Mouse (Mus musculus): ENCODE results near the gene Cbr2.
"Not testable (repeated sequence)": the region's sequence is repeated elsewhere in the genome, so short reads cannot be mapped to it uniquely, and the experiment has no call there.

The Cbr2 gene

DNA sequence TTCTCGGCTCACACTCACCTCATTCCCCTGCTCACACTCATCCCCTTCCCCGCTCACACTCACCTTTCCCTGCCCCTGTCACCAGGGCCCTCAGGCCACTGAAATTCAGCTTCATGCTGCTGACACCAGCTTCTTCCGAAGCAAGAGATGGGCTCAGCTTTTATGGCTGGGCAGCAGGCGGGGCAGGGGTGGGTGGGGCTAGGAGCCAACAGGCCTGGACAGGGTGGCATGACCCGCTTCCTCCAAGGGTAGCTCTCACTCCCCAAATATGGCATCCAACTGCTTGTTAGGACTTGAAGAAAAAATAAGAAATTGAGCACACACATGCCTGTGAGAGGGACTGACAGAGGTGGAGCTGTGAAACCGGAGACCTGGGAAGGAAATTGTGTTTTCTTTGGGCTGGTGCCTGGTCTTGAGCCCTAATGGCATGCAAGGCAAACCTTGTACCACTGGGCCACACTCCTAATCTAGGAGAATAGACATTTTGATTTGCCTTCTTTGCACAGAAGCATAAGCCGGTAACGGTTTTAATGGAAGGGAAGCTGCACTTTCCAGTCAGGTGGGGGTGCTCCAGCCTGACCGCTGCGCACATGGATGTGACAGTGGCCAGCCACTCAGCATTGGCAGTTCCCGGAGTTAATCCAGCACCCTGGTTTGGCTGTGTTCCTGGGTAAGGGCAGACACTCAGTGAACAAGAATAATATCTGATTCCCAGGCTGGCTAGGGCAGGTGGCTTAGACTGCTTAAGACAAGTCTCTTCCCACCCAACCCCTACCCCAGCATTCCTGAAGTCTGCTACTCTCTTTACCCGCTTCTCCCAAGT is at the start of gene Cbr2:
Cbr2 (minus strand) TSS at position 257 of the 823 bp plus-strand sequence.
- no peak for DNase-seq (ENCODE audit: low read depth)

DNA sequence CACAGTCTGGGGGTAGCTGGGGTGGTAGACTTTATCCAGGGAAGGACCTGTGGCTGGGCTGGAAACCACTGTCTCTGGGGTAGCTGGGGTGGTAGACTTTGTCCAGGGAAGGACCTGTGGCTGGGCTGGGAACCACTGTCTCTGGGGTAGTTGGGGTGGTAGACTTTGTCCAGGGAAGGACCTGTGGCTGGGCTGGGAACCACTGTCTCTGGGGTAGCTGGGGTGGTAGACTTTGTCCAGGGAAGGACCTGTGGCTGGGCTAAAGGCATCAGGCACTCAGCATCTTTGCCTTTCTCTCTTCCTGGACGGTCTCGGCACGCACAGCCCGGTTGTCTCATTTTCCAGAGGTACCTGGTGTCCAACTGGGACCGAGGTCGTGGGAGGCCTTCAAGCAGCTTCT is 49.4 kb upstream of the Cbr2 start:
- not testable (repeated sequence) for DNase-seq (ENCODE audit: low read depth)

DNA sequence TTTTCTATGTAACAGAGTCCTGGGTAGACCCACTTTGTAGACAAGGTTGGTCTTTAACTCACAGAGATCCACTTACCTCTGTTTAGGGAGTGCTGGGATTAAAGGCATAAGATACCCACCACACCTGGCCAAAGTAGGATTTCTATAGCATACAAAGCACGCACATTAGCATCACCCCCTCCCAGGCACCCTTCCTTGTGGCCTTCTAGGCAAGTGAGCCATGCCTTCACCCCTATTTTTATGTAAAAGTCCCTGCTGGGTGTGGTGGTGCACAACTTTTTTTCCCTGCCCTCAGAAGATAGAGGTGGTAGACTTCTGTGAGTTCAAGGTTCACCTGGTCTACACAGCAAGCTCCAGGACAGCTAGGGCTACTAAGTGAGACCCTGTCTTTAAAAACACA is 48.0 kb upstream of the Cbr2 start:
- no peak for DNase-seq (ENCODE audit: low read depth)

DNA sequence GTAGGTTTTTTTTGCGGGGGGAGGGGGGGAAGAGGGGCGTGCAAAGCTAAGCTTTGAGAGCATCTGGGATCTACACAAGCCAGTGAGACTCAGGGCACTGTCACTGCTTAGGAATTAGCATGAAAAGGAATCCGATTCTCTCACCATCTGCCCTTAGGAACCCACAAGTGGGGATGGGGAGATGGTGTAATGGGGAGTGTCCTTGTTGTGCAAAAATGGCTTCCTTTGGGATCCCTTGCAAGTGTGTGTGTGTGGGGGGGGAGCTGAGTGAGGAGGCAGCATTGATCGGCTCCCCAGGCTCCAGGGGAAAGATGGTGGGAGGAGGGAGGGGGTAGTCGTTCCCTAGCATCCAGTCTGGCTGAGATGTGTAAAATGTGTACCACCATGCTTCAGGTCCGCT is 45.2 kb upstream of the Cbr2 start:
- no peak for DNase-seq (ENCODE audit: low read depth)

DNA sequence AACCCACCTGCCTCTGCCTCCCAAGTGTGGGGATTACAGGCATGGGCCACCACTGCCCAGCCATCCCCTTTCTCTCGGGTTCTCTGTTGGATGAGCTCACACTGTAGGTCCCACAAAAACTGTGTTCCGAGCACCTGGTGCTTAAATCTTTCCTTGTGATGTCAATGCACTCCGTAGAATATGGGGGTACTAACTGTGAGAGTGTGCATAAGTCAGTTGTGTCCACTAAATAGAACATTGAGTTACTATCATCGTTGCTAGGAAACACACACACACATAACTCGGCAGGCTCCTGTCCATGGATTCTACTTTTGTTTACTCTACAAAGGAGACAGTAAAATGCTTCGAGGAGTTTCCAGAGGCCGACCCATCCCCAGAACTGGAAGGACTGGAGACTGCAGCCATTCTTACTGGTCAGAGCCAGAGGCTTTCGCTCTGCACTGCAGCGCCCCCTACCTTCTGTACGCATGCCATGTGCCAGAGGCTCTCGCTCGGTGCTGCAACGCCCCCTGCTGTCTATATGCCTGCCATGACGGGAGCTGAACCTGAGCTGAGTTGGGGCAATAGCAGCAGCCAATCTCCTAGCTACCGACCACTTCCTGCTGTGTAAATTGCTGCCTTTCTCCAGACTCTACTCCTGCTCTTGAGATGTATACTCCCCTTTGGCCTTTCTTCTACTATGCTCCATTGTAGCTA is 44.0 kb upstream of the Cbr2 start:
- DNase-seq (ENCODE audit: low read depth): peak; percentile 95

DNA sequence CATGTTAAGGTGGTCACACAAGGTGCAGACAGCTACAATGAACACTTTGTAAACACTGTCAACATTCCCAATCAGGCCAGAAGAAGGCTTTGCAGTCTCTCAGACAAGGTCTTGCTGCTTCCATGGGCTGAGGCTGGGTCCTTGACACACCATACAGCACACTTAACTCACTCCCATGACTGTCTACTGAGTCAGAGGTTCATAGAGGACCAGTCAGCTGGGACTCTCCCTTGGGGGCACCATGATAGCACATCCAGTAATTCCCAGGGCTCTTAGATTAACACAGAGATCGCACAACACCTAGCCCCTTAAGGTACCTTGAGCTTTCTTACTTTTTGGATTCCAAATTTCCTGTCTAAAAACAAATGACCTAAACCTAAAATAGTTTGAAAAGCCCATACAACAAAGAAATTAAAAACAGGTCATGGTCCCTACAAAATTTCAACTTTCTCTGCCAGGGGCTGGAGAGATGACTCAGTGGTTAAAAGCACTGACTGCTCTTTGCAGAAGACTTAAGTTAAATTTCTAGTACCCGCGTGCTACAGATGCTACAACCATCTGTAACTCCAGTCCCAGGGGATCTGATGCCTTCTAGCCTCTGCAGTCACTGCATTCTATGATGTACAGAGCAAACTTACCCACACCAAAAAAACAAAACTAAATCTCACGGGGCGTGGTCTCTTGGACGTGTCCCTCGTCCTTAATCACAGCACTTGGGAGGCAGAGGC is 41.7 kb upstream of the Cbr2 start:
- no peak for DNase-seq (ENCODE audit: low read depth)

DNA sequence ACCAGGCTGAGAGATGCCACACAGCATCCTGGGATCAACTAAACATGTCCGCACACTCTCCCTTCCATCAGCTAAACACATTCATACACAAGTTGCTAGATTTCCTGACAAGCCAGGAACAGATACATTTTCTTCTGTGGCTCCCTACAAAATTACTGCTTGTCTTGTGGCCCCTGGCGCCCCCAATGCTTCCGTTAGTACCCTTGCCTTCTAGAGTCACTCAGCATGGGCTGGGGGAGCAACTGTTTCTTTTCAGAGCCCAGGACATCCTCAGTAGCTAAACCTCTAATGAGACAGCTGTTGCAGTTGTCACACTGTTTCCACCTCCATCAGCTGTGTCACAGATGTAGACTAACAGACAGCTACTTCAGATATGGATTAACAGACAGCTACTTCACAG is 40.8 kb upstream of the Cbr2 start:
- DNase-seq (ENCODE audit: low read depth): no peak

DNA sequence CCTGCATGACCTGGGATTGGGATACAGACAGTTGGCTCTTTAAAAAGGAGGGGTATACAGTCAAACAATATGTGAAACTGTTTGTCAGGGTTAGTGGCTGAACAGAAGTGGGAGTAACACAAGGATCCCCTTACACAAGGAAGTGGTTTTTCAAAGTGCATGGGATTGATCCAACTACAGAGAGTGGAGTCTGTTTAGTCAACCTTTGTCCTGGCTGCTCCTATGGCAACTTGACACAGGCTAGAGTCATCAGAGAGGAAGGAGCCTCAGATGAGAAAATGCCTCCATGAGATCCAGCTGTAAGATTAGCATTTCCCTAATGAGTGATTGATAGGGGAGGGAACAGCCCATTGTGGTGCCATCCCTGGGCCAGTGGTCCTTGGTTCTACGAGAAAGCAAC is 36.3 kb upstream of the Cbr2 start:
- DNase-seq (ENCODE audit: low read depth): no peak

DNA sequence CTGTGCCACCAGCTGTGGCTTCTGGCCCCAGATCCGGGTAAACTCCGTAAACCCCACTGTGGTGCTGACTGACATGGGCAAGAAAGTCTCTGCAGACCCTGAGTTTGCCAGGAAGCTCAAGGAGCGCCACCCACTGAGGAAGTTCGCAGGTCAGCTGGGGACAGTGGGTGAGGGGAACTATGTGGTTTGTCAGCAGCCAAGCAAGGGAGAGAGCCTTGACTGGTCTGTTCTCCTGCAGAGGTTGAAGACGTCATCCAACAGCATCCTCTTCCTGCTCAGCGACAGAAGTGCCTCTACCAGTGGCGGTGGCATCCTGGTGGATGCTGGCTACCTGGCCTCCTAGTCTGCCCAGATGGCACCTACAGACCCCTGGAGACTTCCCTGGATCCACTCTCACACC is 35.1 kb upstream of the Cbr2 start:
- DNase-seq (ENCODE audit: low read depth): peak; percentile 29

DNA sequence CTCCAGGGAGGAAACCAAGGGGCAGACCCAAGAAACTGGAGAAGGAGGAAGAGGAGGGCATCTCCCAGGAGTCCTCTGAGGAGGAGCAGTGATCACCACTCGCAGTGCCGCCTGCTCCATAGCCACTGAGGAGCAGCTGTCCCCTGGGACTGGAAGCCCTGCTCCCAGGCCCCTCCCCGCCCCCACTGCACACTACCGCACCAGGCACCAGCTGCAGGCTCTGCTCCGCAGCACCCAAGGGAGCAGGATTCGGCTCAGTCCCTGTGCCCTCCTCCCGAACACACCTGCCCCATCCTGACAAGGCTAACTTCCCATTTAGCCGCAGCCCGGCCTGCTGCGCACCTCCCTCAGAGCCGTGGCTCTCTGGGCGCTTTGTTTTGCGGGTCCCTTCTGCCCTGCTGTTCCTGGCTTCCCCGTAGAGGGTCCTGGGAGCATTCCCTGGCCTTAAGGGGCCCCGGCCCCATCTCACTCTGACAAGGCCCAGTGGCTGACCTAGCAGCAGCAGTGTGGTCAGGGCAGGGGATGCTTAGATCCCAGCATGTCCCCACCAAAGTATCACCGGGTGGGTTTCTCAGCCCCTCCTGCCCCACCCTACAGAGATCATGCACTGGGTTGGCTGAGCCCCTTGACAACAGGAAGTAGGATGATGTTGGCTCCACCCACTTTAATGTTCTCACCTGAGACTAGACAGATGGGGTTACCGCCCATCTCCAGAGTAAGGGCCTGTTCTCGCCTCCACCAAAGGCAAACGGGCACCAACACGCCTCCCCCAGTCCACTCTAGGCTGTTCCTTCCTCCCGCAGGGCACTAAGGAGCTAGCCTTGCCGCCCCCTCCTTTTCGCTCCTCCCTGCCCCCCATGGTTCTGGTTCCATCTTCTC is 31.4 kb upstream of the Cbr2 start:
- DNase-seq (ENCODE audit: low read depth): not testable (repeated sequence)

DNA sequence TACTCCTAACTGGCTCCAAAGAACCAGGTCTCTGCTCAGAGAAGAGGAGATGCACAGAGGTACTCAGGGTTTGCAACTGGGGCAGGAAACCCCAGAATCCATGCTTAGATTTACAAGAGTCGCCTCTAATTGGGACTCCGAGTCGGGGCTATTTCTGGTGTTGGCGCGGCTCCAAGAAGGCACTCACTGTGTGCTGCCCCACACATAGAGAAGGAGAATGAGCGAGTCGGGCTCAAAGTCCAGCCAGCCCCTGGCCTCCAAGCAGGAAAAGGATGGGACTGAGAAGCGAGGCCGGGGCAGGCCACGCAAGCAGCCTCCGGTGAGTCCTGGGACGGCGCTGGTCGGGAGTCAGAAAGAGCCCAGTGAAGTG is 30.7 kb upstream of the Cbr2 start, which contains the start of gene Hmga1b:
Hmga1b (plus strand) TSS at position 123 of the 370 bp plus-strand sequence.
- DNase-seq (ENCODE audit: low read depth): not testable (repeated sequence)

DNA sequence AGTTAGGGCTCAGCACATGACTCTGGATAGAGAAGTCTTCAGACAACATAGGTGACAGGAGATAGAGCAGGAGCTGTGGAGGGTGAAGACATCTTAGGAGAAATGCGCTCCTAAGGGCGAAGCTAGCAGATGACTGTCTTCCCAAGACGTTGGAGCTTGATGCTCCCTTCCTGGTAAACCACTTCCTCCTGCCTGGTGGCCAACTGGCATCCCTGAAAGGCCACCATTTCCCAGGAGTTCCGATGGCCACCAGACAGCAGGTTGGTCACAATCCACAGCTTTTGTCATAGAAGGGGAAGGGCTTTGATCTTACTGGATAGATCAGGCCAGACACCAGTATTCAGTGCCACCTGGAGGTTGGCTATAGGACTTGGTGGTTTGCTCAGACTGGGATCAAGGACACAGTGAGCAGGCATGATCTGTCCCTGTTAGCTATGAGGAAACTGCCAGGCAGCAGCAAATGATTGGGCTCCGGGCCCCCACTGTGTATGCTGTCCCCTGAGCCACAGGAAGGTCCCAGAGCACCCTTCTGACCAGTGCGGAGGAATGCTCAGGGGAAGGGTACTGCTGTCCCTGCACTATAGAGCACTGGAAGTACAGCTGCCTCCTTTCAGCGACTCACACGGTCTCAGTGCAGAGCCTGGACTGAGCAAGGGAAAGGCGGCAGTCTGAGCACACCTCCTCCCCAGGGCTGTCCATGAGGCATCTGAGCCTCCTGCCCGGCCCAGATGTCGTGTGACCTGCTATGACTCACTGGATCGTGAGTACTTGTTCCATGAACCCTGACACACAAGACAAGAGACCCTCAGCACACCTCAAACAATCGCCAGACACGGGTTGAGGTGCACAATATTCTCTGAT is 30.1 kb upstream of the Cbr2 start:
- no peak for DNase-seq (ENCODE audit: low read depth)

DNA sequence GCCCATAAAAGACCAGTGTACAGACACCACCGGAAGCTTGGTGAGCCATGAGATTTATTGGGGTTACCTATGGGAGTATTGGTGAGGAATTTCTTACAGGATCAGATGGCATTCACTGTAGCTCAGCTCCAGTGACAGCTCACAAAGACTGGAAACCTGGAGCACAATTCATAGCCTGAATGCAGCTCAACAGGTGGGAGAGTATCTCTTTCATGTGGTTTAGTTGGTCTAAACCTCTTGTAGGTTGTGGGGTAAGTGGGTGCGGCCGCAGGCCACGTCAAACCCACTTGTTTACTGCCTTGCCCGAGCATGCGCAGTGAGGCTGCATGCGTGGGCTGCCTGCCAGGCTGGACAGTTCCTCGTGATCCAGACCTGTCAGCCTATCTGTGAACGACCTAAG is 28.3 kb upstream of the Cbr2 start:
- no peak for DNase-seq (ENCODE audit: low read depth)

DNA sequence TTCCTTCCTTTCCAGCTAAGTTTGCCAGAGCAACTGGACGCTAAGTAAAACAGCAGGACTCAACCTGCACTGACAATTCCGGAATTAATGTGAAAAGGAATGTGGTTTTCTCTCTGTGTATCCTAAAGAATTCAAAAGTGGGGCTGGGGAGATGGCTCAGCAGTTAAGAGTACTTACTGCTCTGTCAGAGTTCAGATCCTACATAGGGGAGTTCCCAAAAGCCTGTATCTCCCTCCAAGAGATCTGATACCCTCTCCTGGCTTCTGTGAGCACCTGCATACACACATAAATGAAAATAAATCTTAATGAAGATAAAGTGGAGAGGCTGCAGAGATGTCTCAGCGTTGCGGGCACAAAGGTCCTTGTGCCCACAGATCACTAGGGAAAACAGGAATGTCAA is 19.7 kb upstream of the Cbr2 start:
- DNase-seq (ENCODE audit: low read depth): no peak

DNA sequence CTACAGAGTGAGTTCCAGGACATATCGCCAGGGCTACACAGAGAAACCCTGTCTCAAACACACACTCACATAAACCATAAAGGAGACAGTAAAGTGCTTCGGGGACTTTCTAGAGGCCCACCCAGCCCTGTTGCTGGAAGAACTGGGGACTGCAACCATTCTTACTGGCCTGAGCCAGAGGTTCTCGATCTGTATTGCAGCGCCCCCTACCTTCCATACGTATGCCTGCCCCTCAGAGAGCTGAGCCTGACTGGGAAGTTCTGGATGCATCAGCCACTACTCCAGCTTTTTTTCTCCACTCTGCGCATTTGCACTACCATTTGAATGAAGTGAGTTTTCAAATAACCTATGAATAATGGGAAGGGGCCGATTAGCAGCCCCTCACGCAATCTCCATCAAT is 17.5 kb upstream of the Cbr2 start:
- DNase-seq (ENCODE audit: low read depth): peak; percentile 70

DNA sequence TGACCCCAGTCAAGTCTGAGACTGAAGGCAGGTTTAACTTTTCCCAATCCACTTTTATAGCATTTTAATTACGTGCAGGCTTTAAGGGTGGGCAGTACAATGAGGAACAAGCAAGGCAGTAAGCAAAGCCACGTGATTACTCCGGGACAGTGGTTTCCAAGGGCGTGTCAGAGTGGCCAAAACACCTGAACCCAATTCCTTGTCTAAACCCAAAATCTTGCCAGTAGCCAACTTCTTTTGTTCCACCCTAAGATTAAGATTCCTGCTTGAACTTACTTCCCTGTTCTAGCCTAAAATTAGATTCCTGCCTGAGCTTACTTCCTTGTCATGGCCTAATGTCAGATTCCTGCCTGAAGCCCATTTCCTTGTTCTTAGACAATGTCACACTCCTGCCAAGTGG is 16.1 kb upstream of the Cbr2 start:
- DNase-seq (ENCODE audit: low read depth): no peak

DNA sequence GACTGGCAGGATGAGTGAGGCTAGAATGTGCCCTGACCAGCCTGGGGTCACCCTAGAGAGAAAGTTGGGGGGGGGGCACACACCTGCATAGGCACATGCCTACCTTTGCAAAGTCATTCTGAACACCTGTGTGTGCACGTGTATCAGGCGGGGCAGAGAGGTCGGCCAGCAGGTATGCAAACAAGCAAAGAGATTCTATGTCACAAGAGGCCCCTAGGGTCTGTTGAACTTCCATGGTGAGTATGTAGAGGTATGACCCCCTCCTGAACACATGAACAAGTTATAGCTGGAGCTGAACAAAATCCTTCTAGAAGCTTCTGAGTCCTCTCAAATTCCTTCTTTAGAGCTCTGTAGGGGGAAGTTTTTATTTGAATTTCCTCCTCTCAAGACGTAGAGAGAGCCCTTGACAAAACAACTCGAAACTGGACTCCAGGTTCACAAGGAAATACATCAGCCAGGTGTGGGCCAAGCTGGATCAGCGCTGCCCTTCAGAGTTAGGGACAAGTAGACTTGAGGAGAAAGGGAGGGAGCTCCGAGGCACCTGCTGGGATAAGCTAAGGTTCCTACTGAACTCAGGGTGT is 12.3 kb upstream of the Cbr2 start:
- no peak for DNase-seq (ENCODE audit: low read depth)

DNA sequence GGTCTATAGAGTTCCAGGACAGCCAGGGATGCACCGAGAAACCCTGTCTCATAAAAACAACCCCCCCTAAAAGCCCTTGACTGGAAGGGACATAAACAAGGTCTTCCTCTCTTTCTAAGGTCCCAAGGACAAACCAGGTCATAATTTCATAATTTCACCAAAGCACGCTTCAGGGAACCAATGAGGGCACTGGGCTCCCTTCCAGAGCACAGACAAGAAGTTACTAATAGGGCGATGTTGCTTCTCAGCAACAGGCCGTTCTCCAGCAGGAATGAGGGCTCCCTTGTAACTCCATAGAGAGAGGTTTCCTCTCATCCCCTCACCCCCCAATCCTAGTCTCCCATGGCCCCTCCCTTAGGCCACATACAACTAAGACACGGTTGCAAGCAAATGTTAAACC is 9.1 kb upstream of the Cbr2 start:
- DNase-seq (ENCODE audit: low read depth): no peak

DNA sequence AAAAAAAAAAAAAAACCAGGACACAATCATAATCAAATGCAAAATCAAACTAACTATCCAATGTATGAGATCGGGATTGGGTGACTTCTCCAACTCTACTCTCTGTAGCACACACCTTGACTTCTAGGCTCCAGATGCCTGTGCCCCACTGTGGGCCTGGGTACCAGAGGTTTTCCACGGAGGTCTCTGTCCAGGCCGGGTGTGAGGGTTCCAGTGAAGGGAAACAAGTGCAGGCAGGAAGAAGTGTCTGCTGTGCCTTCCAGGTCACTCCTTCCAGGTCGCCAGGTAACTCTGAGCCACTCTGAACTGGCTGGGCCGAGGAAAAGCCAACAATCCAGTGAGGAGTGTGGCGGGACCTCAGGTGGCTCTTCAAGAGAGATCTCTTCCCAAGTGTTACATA is 4.5 kb upstream of the Cbr2 start:
- no peak for DNase-seq (ENCODE audit: low read depth)

DNA sequence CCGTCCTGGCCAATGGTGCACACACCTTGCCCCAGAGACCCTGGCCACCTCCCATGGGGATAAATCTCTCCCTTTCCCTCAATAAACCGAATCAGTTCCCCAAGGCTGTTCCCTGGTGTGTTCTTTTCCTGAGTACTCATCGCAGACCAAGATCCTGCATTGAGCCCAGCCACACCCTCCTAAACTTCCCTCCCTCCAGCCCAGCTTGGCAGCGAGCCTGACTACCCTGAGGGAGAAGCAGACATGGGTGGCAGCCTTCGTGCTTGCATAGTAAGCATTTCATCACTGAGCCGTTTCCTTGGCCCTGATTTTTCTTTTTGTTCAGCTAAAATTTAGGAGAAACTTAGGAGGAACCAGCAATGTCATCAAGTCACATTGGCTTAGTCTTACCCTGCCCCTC is 1.6 kb upstream of the Cbr2 start:
- DNase-seq (ENCODE audit: low read depth): no peak

DNA sequence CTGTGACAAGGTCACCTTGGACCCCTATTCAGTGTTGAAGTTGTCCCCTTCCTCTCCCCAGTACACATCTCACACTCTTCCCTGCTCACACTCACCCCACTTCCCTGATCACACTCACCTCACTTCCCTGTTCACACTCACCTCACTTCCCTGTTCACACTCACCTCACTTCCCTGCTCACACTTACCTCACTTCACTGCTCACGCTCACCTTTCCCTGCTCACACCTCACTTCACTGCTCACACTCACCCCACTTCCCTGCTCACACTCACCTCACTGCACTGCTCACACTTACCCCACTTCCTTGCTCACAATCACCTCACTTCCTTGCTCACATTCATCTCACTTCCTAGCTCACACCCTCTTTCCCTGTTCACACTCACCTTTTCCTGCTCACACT is 519 bp downstream of the Cbr2 start:
- DNase-seq (ENCODE audit: low read depth): no peak
